Mouse (Mus musculus): ENCODE results near the gene Magi2.

Gene Magi2

GRCm38 (mm10) chr5:19973852-19974251, 747.0 kb downstream of the Magi2 start:
- DNase-seq: no peak

GRCm38 (mm10) chr5:19981518-19981917, 754.7 kb downstream of the Magi2 start:
- no peak for DNase-seq

DNA sequence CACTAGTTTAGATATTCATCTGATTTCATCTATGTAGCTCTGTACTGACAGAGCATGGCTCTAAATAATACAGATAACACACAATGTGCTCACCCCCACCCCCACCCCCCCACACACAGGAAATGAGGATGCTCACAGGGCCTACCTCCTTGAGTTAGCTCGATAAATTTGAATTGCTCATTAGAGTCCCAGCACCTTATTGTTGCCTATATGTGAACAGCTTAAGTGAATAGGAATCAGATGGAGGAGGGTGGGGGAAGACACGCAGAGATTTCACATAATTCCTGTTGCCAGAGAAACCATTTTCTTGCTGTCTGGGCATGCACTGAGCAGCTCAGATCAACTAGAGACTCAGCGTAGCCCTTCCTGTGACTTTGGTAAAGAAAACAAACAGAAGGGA, 755.2 kb downstream of the Magi2 start:
- no peak for DNase-seq

GRCm38 (mm10) chr5:19999486-19999885, 772.6 kb downstream of the Magi2 start:
- no peak for DNase-seq

- no peak for DNase-seq
Observed at GRCm38 (mm10) chr5:19999912-20000311, 773.1 kb downstream of the Magi2 start.

GRCm38 (mm10) chr5:20006616-20007015, 779.8 kb downstream of the Magi2 start:
- no peak for DNase-seq

DNA sequence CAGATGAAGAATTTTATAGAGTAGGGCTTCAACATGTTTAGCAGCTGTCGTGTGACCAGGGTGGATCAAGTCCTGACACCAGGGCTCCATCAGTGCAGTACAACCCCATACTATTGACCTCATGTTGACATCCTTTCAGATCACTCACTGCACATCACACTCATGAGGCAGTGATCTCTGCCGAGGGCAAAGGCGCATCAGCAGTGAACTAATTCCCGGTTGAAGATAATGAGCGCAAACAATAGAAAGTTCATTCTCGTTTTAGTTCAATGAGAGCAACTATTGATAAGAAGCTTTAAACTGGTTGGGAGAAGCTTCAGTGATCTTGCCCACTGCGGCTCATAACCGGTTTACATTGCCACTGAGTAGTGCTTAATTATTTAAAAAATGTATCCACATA, 780.4 kb downstream of the Magi2 start:
- no peak for DNase-seq

GRCm38 (mm10) chr5:20010210-20010609, 783.4 kb downstream of the Magi2 start:
- no peak for DNase-seq

GRCm38 (mm10) chr5:20018063-20018462, 791.2 kb downstream of the Magi2 start:
- no peak for DNase-seq

- DNase-seq: no peak
Observed at GRCm38 (mm10) chr5:20046649-20047048, 819.8 kb downstream of the Magi2 start.

DNA sequence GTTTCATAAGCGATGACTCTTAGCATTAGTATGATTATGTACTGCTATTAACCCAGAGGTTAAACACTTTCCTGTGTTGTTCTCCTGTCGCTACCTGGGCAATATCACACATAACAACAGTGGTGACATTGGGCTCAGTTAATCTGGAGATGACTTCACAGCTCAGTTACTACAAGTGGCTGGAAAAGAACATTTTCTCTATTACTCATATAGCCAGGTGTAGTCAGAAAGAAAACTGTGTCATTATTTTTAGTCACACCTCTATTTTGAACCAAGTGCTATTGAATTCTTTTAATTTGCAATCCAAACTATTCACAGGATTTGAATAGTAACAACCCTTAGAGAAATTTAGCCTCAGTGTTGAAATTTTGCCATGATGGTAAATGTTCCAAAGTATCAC, 821.5 kb downstream of the Magi2 start:
- DNase-seq: no peak

DNA sequence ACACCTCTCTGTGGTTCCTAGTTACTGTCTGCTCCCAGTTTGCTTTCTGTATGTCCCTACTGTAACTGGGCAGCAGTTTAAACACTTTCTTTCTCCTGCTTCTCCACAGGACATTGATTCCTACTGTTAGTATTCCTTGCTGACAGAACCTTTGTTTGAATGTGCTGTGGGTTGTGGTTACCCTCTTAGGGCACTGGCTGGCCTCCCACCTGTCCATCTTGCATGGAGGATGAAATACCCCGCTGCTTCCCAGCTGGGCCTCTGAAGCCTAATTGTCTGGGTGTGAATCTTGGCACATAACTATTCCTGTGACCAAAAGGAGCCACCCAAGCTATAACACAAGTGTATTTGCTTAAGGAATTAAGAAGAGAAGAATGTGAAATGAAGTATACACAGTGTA, 823.4 kb downstream of the Magi2 start:
- no peak for DNase-seq

- no peak for DNase-seq
Observed at GRCm38 (mm10) chr5:20055000-20055399, 828.2 kb downstream of the Magi2 start.

DNA sequence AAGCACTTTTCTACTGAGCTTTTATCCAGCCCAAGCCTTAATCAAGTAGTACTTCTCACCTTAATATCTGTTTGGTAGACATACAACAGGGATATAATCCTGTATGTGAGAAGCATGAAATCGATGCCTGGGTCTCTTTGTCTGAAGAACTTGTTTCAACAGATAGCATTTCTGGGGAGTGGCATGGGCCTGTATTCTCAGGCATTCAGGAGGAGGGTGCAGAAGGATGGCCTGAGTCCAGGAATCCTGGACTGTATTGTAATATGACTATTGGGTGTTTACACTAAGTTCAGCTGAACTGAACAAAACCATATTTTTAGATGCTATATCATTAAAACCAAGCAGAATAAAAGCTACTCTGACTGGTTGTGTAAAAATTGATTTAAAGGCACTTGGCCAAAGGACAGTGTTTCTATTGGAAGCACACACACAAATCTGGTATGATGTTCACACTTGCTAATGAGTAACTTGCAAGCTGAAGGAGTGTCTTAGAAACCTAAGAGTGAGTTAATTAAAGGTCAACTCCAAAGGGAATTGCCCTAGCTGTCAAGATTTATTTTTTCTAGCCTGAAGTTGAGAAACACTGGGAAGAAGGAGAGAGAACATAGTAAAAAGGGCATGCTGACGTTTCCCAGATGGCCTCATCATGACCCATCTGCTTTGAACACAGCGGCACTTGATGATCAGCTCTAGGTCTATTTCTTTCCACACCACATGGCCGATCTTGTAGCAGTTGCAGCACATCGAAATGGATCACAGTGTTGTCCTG, 829.4 kb downstream of the Magi2 start:
- DNase-seq: no peak

- DNase-seq: no peak
Observed at GRCm38 (mm10) chr5:20056856-20057255, 830.0 kb downstream of the Magi2 start.

GRCm38 (mm10) chr5:20062011-20062410, 835.2 kb downstream of the Magi2 start:
- DNase-seq: no peak

DNA sequence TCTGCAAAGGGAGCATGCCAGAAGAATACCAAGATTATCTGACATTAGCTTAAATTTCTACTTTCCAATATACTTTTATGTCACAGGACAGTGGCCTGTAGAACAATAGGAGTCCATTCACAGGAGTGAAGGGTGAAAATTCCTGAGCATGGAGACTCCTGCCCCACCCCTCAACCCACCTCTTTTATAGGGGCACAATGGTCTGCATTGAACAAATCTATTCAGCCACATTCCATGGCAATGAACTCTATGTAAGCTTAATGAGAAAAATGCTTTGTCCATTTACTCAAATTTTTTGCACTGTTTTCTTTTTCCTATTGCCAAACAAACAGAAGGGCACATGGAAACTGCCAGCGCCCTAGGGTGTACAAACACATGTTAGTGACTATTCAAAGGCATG, 838.2 kb downstream of the Magi2 start:
- no peak for DNase-seq

DNA sequence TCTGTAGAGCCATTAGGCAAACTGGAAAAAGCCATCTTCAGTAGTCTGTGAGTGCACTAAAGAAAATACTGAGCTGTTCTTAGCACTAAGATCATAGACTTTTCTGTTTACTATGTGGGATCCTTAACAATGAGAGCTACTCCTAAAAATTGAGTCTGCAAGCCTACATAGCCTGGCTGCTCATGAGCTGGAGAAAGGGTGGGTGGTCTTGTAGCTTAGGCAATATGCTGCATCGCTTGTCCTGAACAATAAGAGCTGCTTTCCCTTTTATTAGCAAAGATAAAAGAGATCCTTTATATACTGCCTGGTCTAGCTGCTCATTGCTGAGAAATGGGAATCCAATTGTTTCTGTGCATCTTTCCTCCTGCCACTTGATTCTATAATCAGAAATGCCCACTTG, 841.7 kb downstream of the Magi2 start:
- no peak for DNase-seq

- DNase-seq: no peak
Observed at GRCm38 (mm10) chr5:20068921-20069486, 842.2 kb downstream of the Magi2 start.

DNA sequence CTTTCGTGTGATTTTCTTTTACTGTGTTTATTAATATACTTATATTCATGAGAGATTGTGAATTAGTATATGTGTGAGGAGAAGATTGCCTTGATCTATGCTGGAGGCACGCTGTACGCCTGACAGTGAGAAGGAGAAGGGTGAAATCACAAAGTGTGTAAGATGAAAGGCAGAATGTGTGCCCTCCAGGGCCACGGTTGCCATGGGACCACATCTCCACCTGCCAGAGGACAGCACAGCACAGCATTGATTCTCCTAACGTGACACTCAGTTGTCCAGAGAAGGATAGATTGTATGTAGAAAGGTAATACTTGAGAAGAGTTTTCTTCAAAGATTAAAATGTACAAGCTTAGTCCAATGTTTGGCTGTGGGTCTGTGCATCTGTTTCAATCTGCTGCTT, 847.3 kb downstream of the Magi2 start:
- DNase-seq: no peak

DNA sequence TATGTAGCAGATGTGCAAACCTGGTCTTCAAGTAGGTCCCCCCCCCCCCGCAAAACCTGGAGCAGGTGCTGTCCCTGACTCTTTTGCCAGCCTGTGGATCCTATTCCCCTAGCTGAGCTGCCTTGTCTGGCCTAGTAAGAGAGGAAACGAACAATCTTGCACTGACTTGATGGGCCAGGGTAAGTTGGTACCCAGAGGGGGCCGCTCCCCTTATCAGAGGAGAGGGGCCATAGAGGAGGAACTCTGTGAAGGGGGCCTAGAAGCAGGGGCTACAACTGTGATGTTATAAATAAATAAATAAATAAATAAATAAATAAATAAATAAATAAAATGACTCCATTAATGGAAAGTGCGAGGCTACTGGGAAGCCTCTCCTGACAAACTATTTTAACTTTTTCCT, 848.0 kb downstream of the Magi2 start:
- DNase-seq: no peak

DNA sequence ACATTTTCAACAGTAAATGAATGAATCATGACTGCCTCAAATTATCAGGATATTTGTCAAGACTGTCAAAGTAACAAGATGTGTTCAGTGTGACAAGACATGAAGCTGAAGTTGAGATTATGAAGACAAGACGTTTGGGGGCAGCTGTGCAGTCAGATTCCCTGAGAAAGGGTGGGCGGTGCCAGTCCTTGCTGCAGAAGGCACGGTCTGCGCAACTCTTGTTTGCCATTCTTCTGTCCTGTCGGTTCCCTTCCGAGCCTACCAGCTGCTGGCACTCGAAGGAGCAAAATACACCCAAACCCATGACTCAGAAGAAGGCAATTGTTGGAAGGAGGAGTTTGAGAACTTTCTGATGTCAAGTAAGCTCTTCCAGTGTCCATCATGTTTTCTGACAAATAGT, 852.1 kb downstream of the Magi2 start:
- no peak for DNase-seq

DNA sequence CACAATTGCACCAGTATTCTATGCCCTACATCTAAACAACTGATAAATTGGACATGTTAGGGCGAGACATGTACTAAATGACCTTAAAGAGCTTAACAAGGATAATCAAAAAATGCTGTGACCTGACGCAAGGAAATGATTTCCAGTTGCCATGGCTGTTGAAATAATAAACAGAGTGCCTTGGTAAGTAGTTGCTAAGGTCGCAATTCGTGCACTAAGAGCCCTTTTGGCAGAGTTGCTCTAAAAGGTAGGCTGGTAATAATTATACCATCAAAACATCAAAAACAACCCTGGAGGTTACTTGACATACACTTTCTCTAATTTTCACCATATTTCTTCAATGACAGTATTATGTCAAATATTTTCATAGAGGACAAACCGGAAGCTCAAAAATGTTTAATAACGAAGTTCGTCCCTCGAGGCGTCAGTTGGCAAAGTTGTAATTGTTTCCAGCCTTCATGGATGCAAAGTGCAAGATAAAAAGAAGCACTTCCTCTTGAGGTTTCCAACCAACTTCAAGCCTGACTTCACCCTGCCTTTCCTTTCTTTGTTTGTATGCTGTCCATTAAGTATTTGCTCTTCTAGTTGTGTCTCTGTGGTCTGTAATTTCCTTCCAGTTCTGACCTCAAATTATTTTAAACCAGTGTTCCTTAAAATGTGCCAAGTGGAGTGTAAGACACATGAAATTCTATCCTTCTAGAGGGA, 853.9 kb downstream of the Magi2 start:
- no peak for DNase-seq

DNA sequence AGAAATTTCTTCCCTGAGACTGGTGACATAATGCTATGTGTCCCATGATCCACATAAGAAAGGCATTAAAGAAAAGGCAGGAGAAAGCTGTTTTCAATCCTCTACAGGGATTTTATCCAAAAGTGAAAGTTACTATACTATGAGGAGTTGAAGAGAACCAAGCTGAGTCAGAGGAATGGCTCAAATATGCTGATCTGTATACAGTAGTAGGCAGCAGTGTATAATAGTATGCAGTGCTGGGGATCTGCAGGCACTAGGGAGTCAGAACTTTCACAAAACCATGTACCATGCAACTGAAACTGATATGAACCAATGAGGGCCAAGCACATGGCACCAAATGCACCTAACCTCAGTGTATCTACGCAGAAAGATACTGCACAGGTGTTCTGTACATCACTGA, 855.5 kb downstream of the Magi2 start:
- no peak for DNase-seq

Measured in kidney, postnatal 10 days (tissue).